Mouse (Mus musculus): ENCODE results near the gene Galntl6. TPM values are rescaled to one million over a fixed set of nuclear protein-coding genes. Genes with fewer than 3 reads are reported as not detected.

The Galntl6 gene
- polyA plus RNA-seq, 1 experiment from 2014 or later = 4.0 TPM

- H3K36me3 ChIP-seq (ENCODE audit: control insufficient read depth, insufficient read depth, low read length) = no peaks in the 10 kb centered on the region
- H3K4me1 ChIP-seq (ENCODE audit: control insufficient read depth, insufficient read depth, low read length) = no peaks in the 10 kb centered on the region
- WGBS = 80% methylated on average over 3 of the region's 3 CpGs
- H3K27ac ChIP-seq (ENCODE audit: low read depth, low read length) = no peak overlapping the region
- no peak overlapping the region for H3K9ac ChIP-seq (ENCODE audit: low read length)
- no peak overlapping the region for H3K4me3 ChIP-seq (ENCODE audit: low read depth, low read length)
- no peak for DNase-seq (ENCODE audit: low spot score)
- H3K4me2 ChIP-seq (ENCODE audit: low read length) = no peak overlapping the region
- H3K27me3 ChIP-seq (replicated peaks; ENCODE audit: control insufficient read depth, insufficient read depth, low read length) = no peaks in the 10 kb centered on the region
- H3K9me3 ChIP-seq (replicated peaks; ENCODE audit: control insufficient read depth, low read length) = no peaks in the 10 kb centered on the region
- no peak for ATAC-seq
Measured at GRCm38 (mm10) chr8:58691761-58692160, 220.7 kb downstream of the Galntl6 start.

- Histone ChIP-seq H3K9ac (ENCODE audit: low read length) (no peak overlapping the region), H3K36me3 (ENCODE audit: control insufficient read depth, insufficient read depth, low read length) (no peaks in the 10 kb centered on the region), H3K4me2 (ENCODE audit: low read length) (no peak overlapping the region), H3K4me1 (ENCODE audit: control insufficient read depth, insufficient read depth, low read length) (no peaks in the 10 kb centered on the region), H3K4me3 (ENCODE audit: low read depth, low read length) (no peak overlapping the region), H3K27ac (ENCODE audit: low read depth, low read length) (no peak overlapping the region), H3K9me3 (replicated peaks; ENCODE audit: control insufficient read depth, low read length) (no peaks in the 10 kb centered on the region), H3K27me3 (replicated peaks; ENCODE audit: control insufficient read depth, insufficient read depth, low read length) (no peaks in the 10 kb centered on the region)
- ATAC-seq (peak; percentile 71; the same call in 1 of the 2 replicates), DNase-seq (ENCODE audit: low spot score) (peak; percentile 51)
- WGBS = 6% methylated on average over 6 of the region's 6 CpGs
Measured at GRCm38 (mm10) chr8:58677847-58678450, 234.5 kb downstream of the Galntl6 start.

GRCm38 (mm10) chr8:58669075-58669474, 243.4 kb downstream of the Galntl6 start:
- Histone ChIP-seq H3K27ac (ENCODE audit: low read depth, low read length) (no peak overlapping the region), H3K27me3 (replicated peaks; ENCODE audit: control insufficient read depth, insufficient read depth, low read length) (no peaks in the 10 kb centered on the region), H3K4me1 (ENCODE audit: control insufficient read depth, insufficient read depth, low read length) (no peaks in the 10 kb centered on the region), H3K4me3 (ENCODE audit: low read depth, low read length) (no peak overlapping the region), H3K9me3 (replicated peaks; ENCODE audit: control insufficient read depth, low read length) (no peaks in the 10 kb centered on the region), H3K9ac (ENCODE audit: low read length) (no peak overlapping the region), H3K4me2 (ENCODE audit: low read length) (no peak overlapping the region), H3K36me3 (ENCODE audit: control insufficient read depth, insufficient read depth, low read length) (no peaks in the 10 kb centered on the region)
- 0 out of 2 replicates have a peak, but pooled peaks have one; percentile 46 for ATAC-seq
- WGBS = 70% methylated on average over 2 of the region's 2 CpGs
- peak; percentile 38 for DNase-seq (ENCODE audit: low spot score)

GRCm38 (mm10) chr8:58660019-58660418, 252.4 kb downstream of the Galntl6 start:
- no peak for DNase-seq (ENCODE audit: low spot score)
- no peak for ATAC-seq

GRCm38 (mm10) chr8:58655631-58656030, 256.8 kb downstream of the Galntl6 start:
- 83% methylated on average over 4 of the region's 4 CpGs for WGBS

More at GRCm38 (mm10) chr8:58660019-58660418, 252.4 kb downstream of the Galntl6 start:
- Histone ChIP-seq H3K4me3 (ENCODE audit: low read depth, low read length) (no peak overlapping the region), H3K9ac (ENCODE audit: low read length) (no peak overlapping the region), H3K27ac (ENCODE audit: low read depth, low read length) (no peak overlapping the region), H3K4me2 (ENCODE audit: low read length) (no peak overlapping the region), H3K9me3 (replicated peaks; ENCODE audit: control insufficient read depth, low read length) (no peaks in the 10 kb centered on the region), H3K4me1 (ENCODE audit: control insufficient read depth, insufficient read depth, low read length) (no peaks in the 10 kb centered on the region), H3K27me3 (replicated peaks; ENCODE audit: control insufficient read depth, insufficient read depth, low read length) (no peaks in the 10 kb centered on the region), H3K36me3 (ENCODE audit: control insufficient read depth, insufficient read depth, low read length) (no peaks in the 10 kb centered on the region)

GRCm38 (mm10) chr8:58606451-58606850, 306.0 kb downstream of the Galntl6 start:
- Histone ChIP-seq H3K4me2 (ENCODE audit: low read length) (no peak overlapping the region), H3K27ac (ENCODE audit: low read depth, low read length) (no peak overlapping the region), H3K9me3 (replicated peaks; ENCODE audit: control insufficient read depth, low read length) (no peaks in the 10 kb centered on the region), H3K27me3 (replicated peaks; ENCODE audit: control insufficient read depth, insufficient read depth, low read length) (no peaks in the 10 kb centered on the region), H3K9ac (ENCODE audit: low read length) (no peak overlapping the region), H3K4me1 (ENCODE audit: control insufficient read depth, insufficient read depth, low read length) (no peaks in the 10 kb centered on the region), H3K36me3 (ENCODE audit: control insufficient read depth, insufficient read depth, low read length) (no peaks in the 10 kb centered on the region), H3K4me3 (ENCODE audit: low read depth, low read length) (no peak overlapping the region)
- DNase-seq (ENCODE audit: low spot score) (no peak), ATAC-seq (no peak)
- 88% methylated on average over 4 of the region's 4 CpGs for WGBS

More at GRCm38 (mm10) chr8:58655631-58656030, 256.8 kb downstream of the Galntl6 start:
- Histone ChIP-seq H3K27me3 (replicated peaks; ENCODE audit: control insufficient read depth, insufficient read depth, low read length) (no peaks in the 10 kb centered on the region), H3K4me2 (ENCODE audit: low read length) (no peak overlapping the region), H3K36me3 (ENCODE audit: control insufficient read depth, insufficient read depth, low read length) (no peaks in the 10 kb centered on the region), H3K9me3 (replicated peaks; ENCODE audit: control insufficient read depth, low read length) (no peaks in the 10 kb centered on the region), H3K27ac (ENCODE audit: low read depth, low read length) (no peak overlapping the region), H3K9ac (ENCODE audit: low read length) (no peak overlapping the region), H3K4me1 (ENCODE audit: control insufficient read depth, insufficient read depth, low read length) (no peaks in the 10 kb centered on the region), H3K4me3 (ENCODE audit: low read depth, low read length) (no peak overlapping the region)
- no peak for ATAC-seq
- DNase-seq (ENCODE audit: low spot score) = no peak

GRCm38 (mm10) chr8:58604751-58605150, 307.7 kb downstream of the Galntl6 start:
- H3K9me3 ChIP-seq (replicated peaks; ENCODE audit: control insufficient read depth, low read length) = no peaks in the 10 kb centered on the region
- no peaks in the 10 kb centered on the region for H3K36me3 ChIP-seq (ENCODE audit: control insufficient read depth, insufficient read depth, low read length)
- H3K4me2 ChIP-seq (ENCODE audit: low read length) = no peak overlapping the region
- H3K27ac ChIP-seq (ENCODE audit: low read depth, low read length) = no peak overlapping the region
- WGBS = 82% methylated on average over 4 of the region's 4 CpGs
- H3K4me3 ChIP-seq (ENCODE audit: low read depth, low read length) = no peak overlapping the region
- H3K9ac ChIP-seq (ENCODE audit: low read length) = no peak overlapping the region
- ATAC-seq (no peak), DNase-seq (ENCODE audit: low spot score) (no peak)
- H3K27me3 ChIP-seq (replicated peaks; ENCODE audit: control insufficient read depth, insufficient read depth, low read length) = no peaks in the 10 kb centered on the region
- H3K4me1 ChIP-seq (ENCODE audit: control insufficient read depth, insufficient read depth, low read length) = no peaks in the 10 kb centered on the region

GRCm38 (mm10) chr8:58597834-58598233, 314.6 kb downstream of the Galntl6 start:
- Histone ChIP-seq H3K4me3 (ENCODE audit: low read depth, low read length) (no peak overlapping the region), H3K4me1 (ENCODE audit: control insufficient read depth, insufficient read depth, low read length) (no peaks in the 10 kb centered on the region), H3K27me3 (replicated peaks; ENCODE audit: control insufficient read depth, insufficient read depth, low read length) (no peaks in the 10 kb centered on the region), H3K9ac (ENCODE audit: low read length) (no peak overlapping the region), H3K9me3 (replicated peaks; ENCODE audit: control insufficient read depth, low read length) (no peaks in the 10 kb centered on the region), H3K4me2 (ENCODE audit: low read length) (no peak overlapping the region), H3K27ac (ENCODE audit: low read depth, low read length) (no peak overlapping the region), H3K36me3 (ENCODE audit: control insufficient read depth, insufficient read depth, low read length) (no peaks in the 10 kb centered on the region)
- WGBS = 75% methylated on average over 6 of the region's 6 CpGs
- DNase-seq (ENCODE audit: low spot score) (no peak), ATAC-seq (no peak)

GRCm38 (mm10) chr8:58575346-58575745, 337.1 kb downstream of the Galntl6 start:
- no peaks in the 10 kb centered on the region for H3K36me3 ChIP-seq (ENCODE audit: control insufficient read depth, insufficient read depth, low read length)
- H3K4me2 ChIP-seq (ENCODE audit: low read length) = no peak overlapping the region
- WGBS = 61% methylated on average over 1 of the region's 1 CpGs
- DNase-seq (ENCODE audit: low spot score) (peak; percentile 62), ATAC-seq (no peak; the same call in 1 of the 2 replicates)
- H3K4me3 ChIP-seq (ENCODE audit: low read depth, low read length) = no peak overlapping the region
- H3K27me3 ChIP-seq (replicated peaks; ENCODE audit: control insufficient read depth, insufficient read depth, low read length) = no peaks in the 10 kb centered on the region
- H3K4me1 ChIP-seq (ENCODE audit: control insufficient read depth, insufficient read depth, low read length) = peaks cover 3% of the 10 kb centered on the region; the same call in 1 of the 2 replicates
- no peaks in the 10 kb centered on the region for H3K9me3 ChIP-seq (replicated peaks; ENCODE audit: control insufficient read depth, low read length)
- H3K27ac ChIP-seq (ENCODE audit: low read depth, low read length) = no peak overlapping the region
- H3K9ac ChIP-seq (ENCODE audit: low read length) = no peak overlapping the region

All from forebrain, embryonic 14.5 days (tissue).